Mouse (Mus musculus) midbrain, embryonic 11.5 days (tissue): ENCODE measurements around the gene Crebl2. TPM values are rescaled to one million over a fixed set of nuclear protein-coding genes. Genes with fewer than 3 reads are reported as not detected.
A peak's percentile ranks its signal among the peaks of the same experiment; 100 is the strongest.

Experiments used
- ATAC-seq: fragments of 200-750 bp; cut with Nextera tagmentation; 2 replicates; pipeline ENCODE4 v1.8.0; 2017; ENCODE audit warnings: moderate TSS enrichment, moderate library complexity; ENCODE audit not compliant: low FRiP score
- DNase-seq: peaks from one replicate; pipeline ENCODE4 v3.0.0; 2015; ENCODE audit warnings: low spot score; ENCODE audit errors: missing footprints
- H3K27ac ChIP-seq: fragments of 300-500 bp; sonication (generic); 2 replicates; pipeline ENCODE4 v1.5.1; 2014; ENCODE audit warnings: low read depth, low read length
- H3K27me3 ChIP-seq: fragments of 300-500 bp; sonication (generic); 2 replicates; pipeline ENCODE4 v1.6.1; 2014; ENCODE audit warnings: mild to moderate bottlenecking, low read length, moderate library complexity, mixed read lengths; ENCODE audit not compliant: control insufficient read depth, insufficient read depth
- H3K36me3 ChIP-seq: fragments of 300-500 bp; sonication (generic); 2 replicates; pipeline ENCODE4 v1.6.1; 2014; ENCODE audit warnings: mild to moderate bottlenecking, low read length, moderate library complexity, mixed read lengths; ENCODE audit not compliant: control insufficient read depth, insufficient read depth
- H3K4me1 ChIP-seq: fragments of 300-500 bp; sonication (generic); 2 replicates; pipeline ENCODE4 v1.6.1; 2014; ENCODE audit warnings: low read length; ENCODE audit not compliant: control insufficient read depth, insufficient read depth
- H3K4me2 ChIP-seq: fragments of 300-500 bp; sonication (generic); 2 replicates; pipeline ENCODE4 v1.6.1; 2014; ENCODE audit warnings: mild to moderate bottlenecking, moderate library complexity
- H3K4me3 ChIP-seq: fragments of 300-500 bp; sonication (generic); 2 replicates; pipeline ENCODE4 v1.5.1; 2014; ENCODE audit warnings: low read depth, low read length
- H3K9ac ChIP-seq: fragments of 300-500 bp; sonication (generic); 2 replicates; pipeline ENCODE4 v1.6.1; 2014; ENCODE audit warnings: low read length
- H3K9me3 ChIP-seq: fragments of 300-500 bp; sonication (generic); 2 replicates; pipeline ENCODE4 v1.6.1; 2016; ENCODE audit warnings: low read length; ENCODE audit not compliant: control insufficient read depth
- WGBS: fragments of 180-500 bp; shearing (Covaris S2); extraction: QIAGEN DNeasy Blood & Tissue Kit; methylation state at CpG from one replicate; pipeline ENCODE4 v1.1.7; 2014; 5-methylcytosine and 5-hydroxymethylcytosine counted together
- polyA plus RNA-seq: library from polyadenylated mRNA; unstranded; fragments of >200 nt; fragmentation: Nextera tagmentation; extraction: Ambion mirVana; gene quantifications from 2 replicates; pipeline ENCODE4 v1.2.1, GENCODE M21; 2014

Crebl2 gene
- polyA plus RNA-seq, 1 experiment from 2014 or later: 0.92 TPM

GRCm38 (mm10) chr6:134845726-134846125 lies 15.8 kb downstream of the Crebl2 start:
- H3K27ac ChIP-seq: no peak overlapping the region
- H3K4me2 ChIP-seq: no peak overlapping the region
- no peaks in the 10 kb centered on the region for H3K9me3 ChIP-seq
- H3K36me3 ChIP-seq: no peaks in the 10 kb centered on the region
- ATAC-seq (no peak), DNase-seq (no peak)
- no peak overlapping the region for H3K9ac ChIP-seq
- no peak overlapping the region for H3K4me3 ChIP-seq
- no peaks in the 10 kb centered on the region for H3K27me3 ChIP-seq
- H3K4me1 ChIP-seq: no peaks in the 10 kb centered on the region
- WGBS: 87% methylated on average over 4 of the region's 4 CpGs

GRCm38 (mm10) chr6:134846308-134846707 lies 16.4 kb downstream of the Crebl2 start:
- Histone ChIP-seq H3K4me2 (no peak overlapping the region), H3K36me3 (no peaks in the 10 kb centered on the region), H3K9me3 (no peaks in the 10 kb centered on the region), H3K4me3 (no peak overlapping the region), H3K9ac (no peak overlapping the region), H3K4me1 (no peaks in the 10 kb centered on the region), H3K27ac (no peak overlapping the region), H3K27me3 (no peaks in the 10 kb centered on the region)
- ATAC-seq (no peak), DNase-seq (no peak)
- 69% methylated on average over 6 of the region's 6 CpGs for WGBS

- Histone ChIP-seq H3K9me3 (no peaks in the 10 kb centered on the region), H3K4me2 (no peak overlapping the region), H3K9ac (no peak overlapping the region), H3K27ac (no peak overlapping the region), H3K36me3 (no peaks in the 10 kb centered on the region), H3K4me1 (no peaks in the 10 kb centered on the region), H3K4me3 (no peak overlapping the region), H3K27me3 (no peaks in the 10 kb centered on the region)
- ATAC-seq (no peak), DNase-seq (no peak)
- 86% methylated on average over 4 of the region's 4 CpGs for WGBS
These were observed 17.6 kb downstream of the Crebl2 start for GRCm38 (mm10) chr6:134847550-134847949.

GRCm38 (mm10) chr6:134848197-134848890 lies 18.4 kb downstream of the Crebl2 start:
- H3K4me1 ChIP-seq: no peaks in the 10 kb centered on the region
- H3K4me2 ChIP-seq: no peak overlapping the region
- H3K27me3 ChIP-seq: no peaks in the 10 kb centered on the region
- ATAC-seq: peak; percentile 51; the same call in 1 of the 2 replicates
- WGBS: 86% methylated on average over 5 of the region's 5 CpGs
- no peaks in the 10 kb centered on the region for H3K36me3 ChIP-seq
- H3K27ac ChIP-seq: no peak overlapping the region
- no peaks in the 10 kb centered on the region for H3K9me3 ChIP-seq
- no peak overlapping the region for H3K4me3 ChIP-seq
- DNase-seq: no peak
- H3K9ac ChIP-seq: no peak overlapping the region

GRCm38 (mm10) chr6:134849461-134849860 lies 19.5 kb downstream of the Crebl2 start:
- Histone ChIP-seq H3K27me3 (no peaks in the 10 kb centered on the region), H3K27ac (no peak overlapping the region), H3K36me3 (no peaks in the 10 kb centered on the region), H3K9me3 (no peaks in the 10 kb centered on the region), H3K4me3 (no peak overlapping the region), H3K4me2 (no peak overlapping the region), H3K9ac (no peak overlapping the region), H3K4me1 (no peaks in the 10 kb centered on the region)
- ATAC-seq (no peak), DNase-seq (no peak)
- WGBS: 84% methylated on average over 2 of the region's 2 CpGs

GRCm38 (mm10) chr6:134849985-134850384 lies 20.0 kb downstream of the Crebl2 start:
- 84% methylated on average over 3 of the region's 3 CpGs for WGBS

GRCm38 (mm10) chr6:134854782-134855181 lies 24.8 kb downstream of the Crebl2 start:
- H3K36me3 ChIP-seq: no peaks in the 10 kb centered on the region
- no peak overlapping the region for H3K9ac ChIP-seq
- H3K27ac ChIP-seq: no peak overlapping the region
- no peaks in the 10 kb centered on the region for H3K27me3 ChIP-seq
- 90% methylated on average over 5 of the region's 5 CpGs for WGBS
- H3K4me3 ChIP-seq: no peak overlapping the region
- H3K4me1 ChIP-seq: no peaks in the 10 kb centered on the region
- ATAC-seq (no peak), DNase-seq (no peak)
- no peak overlapping the region for H3K4me2 ChIP-seq
- H3K9me3 ChIP-seq: no peaks in the 10 kb centered on the region

More at GRCm38 (mm10) chr6:134849985-134850384, 20.0 kb downstream of the Crebl2 start:
- Histone ChIP-seq H3K27ac (no peak overlapping the region), H3K4me3 (no peak overlapping the region), H3K27me3 (no peaks in the 10 kb centered on the region), H3K4me2 (no peak overlapping the region), H3K4me1 (no peaks in the 10 kb centered on the region), H3K9ac (no peak overlapping the region), H3K9me3 (no peaks in the 10 kb centered on the region), H3K36me3 (no peaks in the 10 kb centered on the region)
- ATAC-seq (no peak), DNase-seq (no peak)

GRCm38 (mm10) chr6:134855926-134856325 lies 26.0 kb downstream of the Crebl2 start:
- ATAC-seq (no peak), DNase-seq (no peak)
- Histone ChIP-seq H3K9ac (no peak overlapping the region), H3K27me3 (no peaks in the 10 kb centered on the region), H3K27ac (no peak overlapping the region), H3K4me2 (no peak overlapping the region), H3K36me3 (no peaks in the 10 kb centered on the region), H3K4me3 (no peak overlapping the region), H3K9me3 (no peaks in the 10 kb centered on the region), H3K4me1 (no peaks in the 10 kb centered on the region)
- WGBS: 89% methylated on average over 16 of the region's 16 CpGs

- H3K9ac ChIP-seq: no peak overlapping the region
- no peak overlapping the region for H3K27ac ChIP-seq
- WGBS: 90% methylated on average over 6 of the region's 6 CpGs
- no peaks in the 10 kb centered on the region for H3K36me3 ChIP-seq
- no peaks in the 10 kb centered on the region for H3K9me3 ChIP-seq
- no peak overlapping the region for H3K4me3 ChIP-seq
- no peak overlapping the region for H3K4me2 ChIP-seq
- no peaks in the 10 kb centered on the region for H3K27me3 ChIP-seq
- peaks cover 13% of the 10 kb centered on the region for H3K4me1 ChIP-seq
- ATAC-seq (no peak), DNase-seq (peak; percentile 49)
These were observed 29.1 kb downstream of the Crebl2 start for GRCm38 (mm10) chr6:134859021-134859420.
